Mouse (Mus musculus): Measurements from ENCODE around the gene Usp5. TPM values are rescaled to one million over a fixed set of nuclear protein-coding genes. Genes with fewer than 3 reads are reported as not detected.

Gene Usp5
- polyA plus RNA-seq, 1 experiment from 2014 or later: 53.6 TPM

DNA sequence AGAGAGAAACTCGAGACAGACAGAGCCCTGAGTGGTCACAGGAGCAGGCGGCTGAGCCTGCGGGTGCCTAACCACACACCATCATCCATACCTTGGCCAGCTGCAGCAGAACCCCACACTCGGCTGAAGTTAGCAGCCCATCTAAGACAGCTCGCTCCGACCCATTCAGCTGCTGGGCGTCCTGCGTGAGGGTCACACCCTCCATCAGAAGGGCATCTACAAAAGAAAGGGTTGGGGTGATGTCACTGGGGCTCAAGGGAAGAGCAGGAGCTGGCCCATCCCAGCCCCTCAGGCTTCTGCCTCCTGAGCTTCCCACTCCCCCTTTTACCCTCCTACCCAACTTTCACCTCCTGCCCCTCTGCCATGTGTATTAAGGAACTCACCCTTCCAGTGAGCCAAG lies 21.3 kb upstream of the Usp5 start:
- no peak overlapping the region for H3K4me3 ChIP-seq (ENCODE audit: low read depth, low read length)
- WGBS: 52% methylated on average over 8 of the region's 8 CpGs
- TF ChIP-seq EP300 (IDR thresholded peaks at IDR 0.05) (no peak), CTCF (IDR thresholded peaks at IDR 0.05) (no peak)
- H3K4me1 ChIP-seq (ENCODE audit: insufficient read depth, low read depth, low read length): no peaks in the 10 kb centered on the region
- no peak overlapping the region for H3K9ac ChIP-seq (replicated peaks; ENCODE audit: low read depth)
- no peaks in the 10 kb centered on the region for H3K27me3 ChIP-seq (replicated peaks; ENCODE audit: insufficient read depth, low read length)
- H3K36me3 ChIP-seq (ENCODE audit: insufficient read depth, low read length): no peaks in the 10 kb centered on the region
- no peak for DNase-seq (ENCODE audit: low spot score)
- H3K9me3 ChIP-seq (ENCODE audit: low read length): no peaks in the 10 kb centered on the region
- ATAC-seq: no peak
- H3K4me2 ChIP-seq (replicated peaks; ENCODE audit: low read depth, low read length): no peak overlapping the region
- no peak overlapping the region for H3K27ac ChIP-seq (ENCODE audit: low read length)

DNA sequence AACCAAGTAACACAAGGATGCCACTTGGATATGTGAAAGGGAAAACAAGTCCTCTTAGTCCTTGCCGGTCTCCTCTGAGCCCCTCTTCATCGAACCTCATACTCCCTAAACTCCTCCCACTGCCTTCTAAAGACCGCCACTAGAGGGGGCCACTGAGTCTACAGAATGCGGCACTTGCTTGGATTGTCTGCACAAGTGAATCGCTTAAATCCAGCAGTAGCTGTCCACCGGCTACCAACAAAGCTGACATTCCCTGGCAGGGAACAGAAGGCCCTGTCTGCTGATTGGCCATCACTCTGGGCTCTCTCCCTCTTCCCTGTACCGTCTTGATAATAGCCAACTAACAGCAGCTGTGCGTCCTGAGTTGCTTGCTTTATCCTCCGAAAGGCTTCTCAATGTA lies 18.0 kb upstream of the Usp5 start:
- peak; percentile 90 for DNase-seq (ENCODE audit: low spot score)

DNA sequence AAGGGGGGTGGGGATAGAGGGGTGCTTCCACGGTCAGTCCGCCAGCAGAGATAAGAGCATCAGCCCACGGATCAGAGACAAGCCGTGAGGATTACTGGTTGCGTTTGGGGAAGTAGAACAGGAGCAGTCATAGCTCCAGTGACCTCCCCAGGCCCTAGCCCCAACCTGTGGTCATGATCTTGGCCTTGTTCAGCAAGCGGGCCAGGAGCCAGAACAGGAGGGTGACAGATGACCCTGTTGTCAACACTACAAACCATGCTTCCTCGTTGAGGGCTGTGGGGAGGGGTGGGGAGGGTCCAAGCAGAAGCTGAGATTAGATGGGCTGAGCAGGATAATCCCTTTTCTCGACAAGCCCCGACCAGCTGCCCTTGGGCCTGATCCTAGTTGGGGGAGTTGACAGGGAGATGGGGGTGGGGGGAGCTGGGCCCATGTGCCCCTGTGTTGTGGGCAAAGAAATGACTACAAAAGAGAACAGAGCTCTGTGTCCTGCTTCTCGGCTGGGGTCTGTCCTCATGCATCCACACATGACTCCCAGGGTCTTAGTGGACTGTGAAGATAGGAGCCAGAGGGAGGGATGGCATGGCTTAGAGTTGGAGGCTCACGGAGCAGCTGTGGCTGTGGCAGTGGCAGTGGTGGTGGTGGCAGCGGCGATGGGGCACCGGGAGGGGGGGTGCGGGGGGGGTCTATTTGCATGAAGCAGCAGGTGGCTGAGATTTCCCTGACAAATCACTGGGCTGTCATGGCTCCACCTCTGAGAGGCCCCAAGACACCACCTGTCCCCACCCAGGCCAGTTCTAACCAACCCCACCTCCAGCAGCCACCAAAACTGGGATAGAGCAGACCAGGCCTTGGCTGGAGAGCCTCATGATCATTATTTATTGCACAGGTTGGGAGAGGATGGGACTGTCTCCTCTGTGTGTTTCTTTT lies 11.2 kb upstream of the Usp5 start, which contains the start of gene Gnb3:
Gnb3 (minus strand) TSS at position 35 of the 927 bp plus-strand sequence.
- Histone ChIP-seq H3K36me3 (ENCODE audit: insufficient read depth, low read length) (no peaks in the 10 kb centered on the region), H3K9me3 (ENCODE audit: low read length) (no peaks in the 10 kb centered on the region), H3K4me1 (ENCODE audit: insufficient read depth, low read depth, low read length) (no peaks in the 10 kb centered on the region), H3K4me2 (replicated peaks; ENCODE audit: low read depth, low read length) (no peak within 1 kb of the TSS), H3K9ac (replicated peaks; ENCODE audit: low read depth) (no peak within 1 kb of the TSS), H3K27me3 (replicated peaks; ENCODE audit: insufficient read depth, low read length) (no peaks in the 10 kb centered on the region), H3K27ac (ENCODE audit: low read length) (no peak within 1 kb of the TSS), H3K4me3 (ENCODE audit: low read depth, low read length) (no peak within 1 kb of the TSS)
- TF ChIP-seq EP300 (IDR thresholded peaks at IDR 0.05) (no peak), CTCF (IDR thresholded peaks at IDR 0.05) (no peak)
- 33% methylated on average over 15 of the region's 15 CpGs for WGBS
- DNase-seq (ENCODE audit: low spot score) (no peak), ATAC-seq (no peak)

More for the DNA sequence above, 18.0 kb upstream of the Usp5 start:
- no peaks in the 10 kb centered on the region for H3K36me3 ChIP-seq (ENCODE audit: insufficient read depth, low read length)
- no peaks in the 10 kb centered on the region for H3K4me1 ChIP-seq (ENCODE audit: insufficient read depth, low read depth, low read length)
- no peak overlapping the region for H3K9ac ChIP-seq (replicated peaks; ENCODE audit: low read depth)
- no peak overlapping the region for H3K4me2 ChIP-seq (replicated peaks; ENCODE audit: low read depth, low read length)
- H3K27ac ChIP-seq (ENCODE audit: low read length): no peak overlapping the region
- TF ChIP-seq EP300 (IDR thresholded peaks at IDR 0.05): no peak
- peak; percentile 96 for TF ChIP-seq CTCF (IDR thresholded peaks at IDR 0.05)
- no peak overlapping the region for H3K4me3 ChIP-seq (ENCODE audit: low read depth, low read length)
- no peaks in the 10 kb centered on the region for H3K27me3 ChIP-seq (replicated peaks; ENCODE audit: insufficient read depth, low read length)
- ATAC-seq: peak; percentile 82
- 9% methylated on average over 9 of the region's 9 CpGs for WGBS
- no peaks in the 10 kb centered on the region for H3K9me3 ChIP-seq (ENCODE audit: low read length)

DNA sequence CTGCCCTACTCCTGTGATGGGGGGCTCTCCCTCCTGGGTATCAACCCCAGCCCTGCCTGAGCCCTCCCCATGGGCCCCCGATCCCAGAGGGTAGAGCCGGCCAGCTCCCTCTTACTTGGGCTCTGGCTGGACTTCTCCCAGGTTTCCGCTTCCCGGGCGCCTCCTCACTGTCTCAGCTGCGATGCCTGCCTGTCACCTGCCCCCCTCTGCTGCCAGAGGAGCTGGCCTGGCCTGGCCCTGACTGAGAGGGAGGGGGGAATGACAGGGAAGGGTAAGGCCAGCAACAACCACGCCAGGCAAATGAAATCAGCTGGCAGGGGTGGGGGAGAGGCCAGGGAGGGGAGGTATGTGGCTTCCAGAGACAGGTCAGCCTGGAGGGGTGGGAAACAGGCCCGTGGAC lies 10.5 kb upstream of the Usp5 start:
- H3K9ac ChIP-seq (replicated peaks; ENCODE audit: low read depth): no peak overlapping the region
- H3K36me3 ChIP-seq (ENCODE audit: insufficient read depth, low read length): no peaks in the 10 kb centered on the region
- H3K27me3 ChIP-seq (replicated peaks; ENCODE audit: insufficient read depth, low read length): no peaks in the 10 kb centered on the region
- DNase-seq (ENCODE audit: low spot score) (no peak), ATAC-seq (no peak)
- WGBS: 10% methylated on average over 8 of the region's 8 CpGs
- H3K4me1 ChIP-seq (ENCODE audit: insufficient read depth, low read depth, low read length): no peaks in the 10 kb centered on the region
- TF ChIP-seq CTCF (IDR thresholded peaks at IDR 0.05) (no peak), EP300 (IDR thresholded peaks at IDR 0.05) (no peak)
- no peak overlapping the region for H3K27ac ChIP-seq (ENCODE audit: low read length)
- H3K9me3 ChIP-seq (ENCODE audit: low read length): no peaks in the 10 kb centered on the region
- no peak overlapping the region for H3K4me2 ChIP-seq (replicated peaks; ENCODE audit: low read depth, low read length)
- no peak overlapping the region for H3K4me3 ChIP-seq (ENCODE audit: low read depth, low read length)

DNA sequence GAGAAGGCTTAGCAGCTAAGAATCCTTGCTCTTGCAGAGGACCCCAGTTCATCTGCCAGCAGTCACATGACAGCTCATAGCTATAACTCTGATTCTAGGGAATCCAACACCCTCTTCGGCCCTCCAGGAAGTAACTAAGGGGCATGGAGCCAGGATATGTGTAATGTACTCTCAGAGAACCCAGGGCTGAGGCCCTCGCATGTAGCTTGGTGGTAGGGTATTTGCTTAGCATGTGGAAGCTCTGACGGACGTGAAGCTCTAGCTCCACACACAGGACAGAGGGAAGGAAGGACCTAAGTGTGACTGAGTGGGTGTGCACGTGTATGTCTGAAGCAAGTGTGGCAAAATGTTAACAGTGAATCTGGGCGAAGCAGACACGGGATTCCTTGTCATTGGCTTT lies 7.1 kb upstream of the Usp5 start:
- no peaks in the 10 kb centered on the region for H3K9me3 ChIP-seq (ENCODE audit: low read length)
- no peaks in the 10 kb centered on the region for H3K4me1 ChIP-seq (ENCODE audit: insufficient read depth, low read depth, low read length)
- no peak overlapping the region for H3K9ac ChIP-seq (replicated peaks; ENCODE audit: low read depth)
- TF ChIP-seq CTCF (IDR thresholded peaks at IDR 0.05) (peak; percentile 40), EP300 (IDR thresholded peaks at IDR 0.05) (no peak)
- WGBS: 53% methylated on average over 7 of the region's 7 CpGs
- H3K27ac ChIP-seq (ENCODE audit: low read length): no peak overlapping the region
- H3K27me3 ChIP-seq (replicated peaks; ENCODE audit: insufficient read depth, low read length): no peaks in the 10 kb centered on the region
- ATAC-seq (peak; percentile 70), DNase-seq (ENCODE audit: low spot score) (peak; percentile 65)
- no peaks in the 10 kb centered on the region for H3K36me3 ChIP-seq (ENCODE audit: insufficient read depth, low read length)
- no peak overlapping the region for H3K4me2 ChIP-seq (replicated peaks; ENCODE audit: low read depth, low read length)
- H3K4me3 ChIP-seq (ENCODE audit: low read depth, low read length): no peak overlapping the region

DNA sequence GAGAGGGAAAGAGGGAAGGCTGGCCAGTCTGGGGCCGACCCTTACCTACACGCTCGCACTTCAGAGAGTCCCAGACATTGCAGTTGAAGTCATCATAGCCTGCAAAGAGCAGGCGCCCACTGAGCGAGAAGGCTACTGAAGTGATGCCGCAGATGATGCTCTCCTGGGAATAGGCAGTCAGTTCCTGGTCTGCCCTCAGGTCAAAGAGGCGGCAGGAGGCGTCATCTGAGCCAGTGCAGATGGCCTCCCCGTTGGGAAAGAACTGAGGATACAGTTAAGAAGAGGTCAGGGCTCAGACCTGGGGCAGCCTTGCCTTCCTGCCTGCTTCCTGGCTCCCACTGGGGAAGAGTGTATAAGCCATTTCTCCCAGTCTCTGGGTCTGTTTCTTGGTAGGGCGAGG lies 6.2 kb upstream of the Usp5 start:
- DNase-seq (ENCODE audit: low spot score) (no peak), ATAC-seq (peak; percentile 42)
- Histone ChIP-seq H3K4me3 (ENCODE audit: low read depth, low read length) (no peak overlapping the region), H3K27me3 (replicated peaks; ENCODE audit: insufficient read depth, low read length) (no peaks in the 10 kb centered on the region), H3K4me1 (ENCODE audit: insufficient read depth, low read depth, low read length) (no peaks in the 10 kb centered on the region), H3K9me3 (ENCODE audit: low read length) (no peaks in the 10 kb centered on the region), H3K36me3 (ENCODE audit: insufficient read depth, low read length) (no peaks in the 10 kb centered on the region), H3K27ac (ENCODE audit: low read length) (no peak overlapping the region), H3K9ac (replicated peaks; ENCODE audit: low read depth) (no peak overlapping the region), H3K4me2 (replicated peaks; ENCODE audit: low read depth, low read length) (no peak overlapping the region)
- whole genome bisulfite sequencing: 69% methylated on average over 10 of the region's 10 CpGs
- TF ChIP-seq CTCF (IDR thresholded peaks at IDR 0.05): no peak

Measured in lung, postnatal 0 days (tissue).